Mouse (Mus musculus) E14TG2a.4 (cell line): ENCODE data around the gene Rab3a.

Experiments used
- CTCF ChIP-seq: conservative IDR thresholded peaks from 2 replicates; pipeline ENCODE4 v1.5.1; 2014; ENCODE audit warnings: low read length
- NANOG ChIP-seq: IDR thresholded peaks from 2 replicates; pipeline ENCODE4 v1.6.1; 2014; ENCODE audit warnings: borderline replicate concordance, low read length, mixed read lengths
- POU5F1 ChIP-seq: IDR thresholded peaks from 2 replicates; pipeline ENCODE4 v1.6.1; 2014; ENCODE audit warnings: low read length, borderline replicate concordance

GRCm38 (mm10) chr8:70726721-70727120, 27.8 kb upstream of the Rab3a start:
- no peak for TF ChIP-seq CTCF
- TF ChIP-seq NANOG, result no peak
- no peak for TF ChIP-seq POU5F1
